Mouse (Mus musculus): ENCODE measurements around the gene Pif1. TPM values are rescaled to one million over a fixed set of nuclear protein-coding genes. Genes with fewer than 3 reads are reported as not detected.
A peak's percentile ranks its signal among the peaks of the same experiment; 100 is the strongest.

The Pif1 gene
- total and polyA plus RNA-seq, 2 experiments from 2014 or later, result 0.77 to 2.2 TPM

GRCm38 (mm10) chr9:65545635-65546412, 41.1 kb upstream of the Pif1 start:
- Histone ChIP-seq H3K9ac (replicated peaks; ENCODE audit: low read length, poor library complexity, severe bottlenecking) (no peak overlapping the region), H3K9me3 (ENCODE audit: low read length) (no peaks in the 10 kb centered on the region), H3K4me1 (ENCODE audit: insufficient read depth, low read length) (no peaks in the 10 kb centered on the region), H3K4me3 (ENCODE audit: low read depth, low read length) (no peak overlapping the region), H3K4me2 (ENCODE audit: low read depth, low read length, poor library complexity, severe bottlenecking) (no peak overlapping the region), H3K36me3 (ENCODE audit: insufficient read depth, low read length) (no peaks in the 10 kb centered on the region), H3K27ac (ENCODE audit: low read depth, low read length) (no peak overlapping the region), H3K27me3 (ENCODE audit: insufficient read depth, low read length) (no peaks in the 10 kb centered on the region)
- ATAC-seq (ENCODE audit: low FRiP score) (no peak), DNase-seq (ENCODE audit: low spot score) (peak; percentile 38)
- TF ChIP-seq CTCF (IDR thresholded peaks at IDR 0.05), result no peak
- 72% methylated on average over 10 of the region's 10 CpGs for WGBS

DNA sequence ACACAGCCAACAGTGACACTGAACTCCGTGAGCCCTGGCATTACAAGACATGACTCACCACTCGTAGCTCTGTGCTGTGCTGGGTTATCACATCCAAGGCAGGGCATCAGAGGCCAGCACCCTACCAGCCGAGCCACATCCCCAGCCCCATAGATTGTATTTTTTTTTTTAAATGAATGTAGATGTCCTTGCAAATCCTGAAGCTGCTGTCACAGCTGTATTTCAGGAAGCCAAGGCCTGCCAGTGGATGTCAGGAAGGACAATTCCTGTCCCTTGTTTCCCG, 40.6 kb upstream of the Pif1 start:
- no peak overlapping the region for H3K27ac ChIP-seq (ENCODE audit: low read depth, low read length)
- no peak for TF ChIP-seq CTCF (IDR thresholded peaks at IDR 0.05)
- no peak overlapping the region for H3K4me3 ChIP-seq (ENCODE audit: low read depth, low read length)
- H3K9ac ChIP-seq (replicated peaks; ENCODE audit: low read length, poor library complexity, severe bottlenecking), result no peak overlapping the region
- DNase-seq (ENCODE audit: low spot score), result no peak
- WGBS, result 46% methylated on average over 4 of the region's 4 CpGs
- no peak overlapping the region for H3K4me2 ChIP-seq (ENCODE audit: low read depth, low read length, poor library complexity, severe bottlenecking)
- no peak for ATAC-seq (ENCODE audit: low FRiP score)
- no peaks in the 10 kb centered on the region for H3K4me1 ChIP-seq (ENCODE audit: insufficient read depth, low read length)
- H3K9me3 ChIP-seq (ENCODE audit: low read length), result no peaks in the 10 kb centered on the region
- no peaks in the 10 kb centered on the region for H3K36me3 ChIP-seq (ENCODE audit: insufficient read depth, low read length)
- H3K27me3 ChIP-seq (ENCODE audit: insufficient read depth, low read length), result no peaks in the 10 kb centered on the region

GRCm38 (mm10) chr9:65547111-65547510, 39.8 kb upstream of the Pif1 start:
- Histone ChIP-seq H3K9ac (replicated peaks; ENCODE audit: low read length, poor library complexity, severe bottlenecking) (no peak overlapping the region), H3K27me3 (ENCODE audit: insufficient read depth, low read length) (no peaks in the 10 kb centered on the region), H3K27ac (ENCODE audit: low read depth, low read length) (no peak overlapping the region), H3K9me3 (ENCODE audit: low read length) (no peaks in the 10 kb centered on the region), H3K36me3 (ENCODE audit: insufficient read depth, low read length) (no peaks in the 10 kb centered on the region), H3K4me1 (ENCODE audit: insufficient read depth, low read length) (no peaks in the 10 kb centered on the region), H3K4me3 (ENCODE audit: low read depth, low read length) (no peak overlapping the region), H3K4me2 (ENCODE audit: low read depth, low read length, poor library complexity, severe bottlenecking) (no peak overlapping the region)
- WGBS, result 82% methylated on average over 5 of the region's 5 CpGs
- TF ChIP-seq CTCF (IDR thresholded peaks at IDR 0.05), result no peak
- ATAC-seq (ENCODE audit: low FRiP score) (no peak), DNase-seq (ENCODE audit: low spot score) (no peak)

- WGBS, result 65% methylated on average over 4 of the region's 4 CpGs
Observed at GRCm38 (mm10) chr9:65547844-65548243, 39.1 kb upstream of the Pif1 start.

GRCm38 (mm10) chr9:65548311-65548710, 38.6 kb upstream of the Pif1 start:
- Histone ChIP-seq H3K4me2 (ENCODE audit: low read depth, low read length, poor library complexity, severe bottlenecking) (no peak overlapping the region), H3K9me3 (ENCODE audit: low read length) (no peaks in the 10 kb centered on the region), H3K9ac (replicated peaks; ENCODE audit: low read length, poor library complexity, severe bottlenecking) (no peak overlapping the region), H3K4me1 (ENCODE audit: insufficient read depth, low read length) (no peaks in the 10 kb centered on the region), H3K27me3 (ENCODE audit: insufficient read depth, low read length) (no peaks in the 10 kb centered on the region), H3K27ac (ENCODE audit: low read depth, low read length) (no peak overlapping the region), H3K36me3 (ENCODE audit: insufficient read depth, low read length) (no peaks in the 10 kb centered on the region), H3K4me3 (ENCODE audit: low read depth, low read length) (no peak overlapping the region)
- DNase-seq (ENCODE audit: low spot score) (peak; percentile 31), ATAC-seq (ENCODE audit: low FRiP score) (no peak)
- TF ChIP-seq CTCF (IDR thresholded peaks at IDR 0.05), result no peak
- 52% methylated on average over 8 of the region's 8 CpGs for WGBS

More at GRCm38 (mm10) chr9:65547844-65548243, 39.1 kb upstream of the Pif1 start:
- no peak overlapping the region for H3K9ac ChIP-seq (replicated peaks; ENCODE audit: low read length, poor library complexity, severe bottlenecking)
- H3K27me3 ChIP-seq (ENCODE audit: insufficient read depth, low read length), result no peaks in the 10 kb centered on the region
- H3K4me1 ChIP-seq (ENCODE audit: insufficient read depth, low read length), result no peaks in the 10 kb centered on the region
- no peak overlapping the region for H3K4me2 ChIP-seq (ENCODE audit: low read depth, low read length, poor library complexity, severe bottlenecking)
- no peak overlapping the region for H3K4me3 ChIP-seq (ENCODE audit: low read depth, low read length)
- no peak for ATAC-seq (ENCODE audit: low FRiP score)
- no peak for TF ChIP-seq CTCF (IDR thresholded peaks at IDR 0.05)
- no peaks in the 10 kb centered on the region for H3K36me3 ChIP-seq (ENCODE audit: insufficient read depth, low read length)
- H3K9me3 ChIP-seq (ENCODE audit: low read length), result no peaks in the 10 kb centered on the region
- no peak for DNase-seq (ENCODE audit: low spot score)
- H3K27ac ChIP-seq (ENCODE audit: low read depth, low read length), result no peak overlapping the region

GRCm38 (mm10) chr9:65549139-65549538, 37.8 kb upstream of the Pif1 start:
- Histone ChIP-seq H3K9ac (replicated peaks; ENCODE audit: low read length, poor library complexity, severe bottlenecking) (no peak overlapping the region), H3K27ac (ENCODE audit: low read depth, low read length) (no peak overlapping the region), H3K4me3 (ENCODE audit: low read depth, low read length) (no peak overlapping the region), H3K36me3 (ENCODE audit: insufficient read depth, low read length) (no peaks in the 10 kb centered on the region), H3K4me1 (ENCODE audit: insufficient read depth, low read length) (no peaks in the 10 kb centered on the region), H3K27me3 (ENCODE audit: insufficient read depth, low read length) (no peaks in the 10 kb centered on the region), H3K4me2 (ENCODE audit: low read depth, low read length, poor library complexity, severe bottlenecking) (no peak overlapping the region), H3K9me3 (ENCODE audit: low read length) (no peaks in the 10 kb centered on the region)
- ATAC-seq (ENCODE audit: low FRiP score) (no peak), DNase-seq (ENCODE audit: low spot score) (peak; percentile 42)
- TF ChIP-seq CTCF (IDR thresholded peaks at IDR 0.05), result no peak
- 77% methylated on average over 3 of the region's 3 CpGs for WGBS

All from midbrain, postnatal 0 days (tissue).